Mouse (Mus musculus): ENCODE measurements around the gene Galk2.

DNA sequence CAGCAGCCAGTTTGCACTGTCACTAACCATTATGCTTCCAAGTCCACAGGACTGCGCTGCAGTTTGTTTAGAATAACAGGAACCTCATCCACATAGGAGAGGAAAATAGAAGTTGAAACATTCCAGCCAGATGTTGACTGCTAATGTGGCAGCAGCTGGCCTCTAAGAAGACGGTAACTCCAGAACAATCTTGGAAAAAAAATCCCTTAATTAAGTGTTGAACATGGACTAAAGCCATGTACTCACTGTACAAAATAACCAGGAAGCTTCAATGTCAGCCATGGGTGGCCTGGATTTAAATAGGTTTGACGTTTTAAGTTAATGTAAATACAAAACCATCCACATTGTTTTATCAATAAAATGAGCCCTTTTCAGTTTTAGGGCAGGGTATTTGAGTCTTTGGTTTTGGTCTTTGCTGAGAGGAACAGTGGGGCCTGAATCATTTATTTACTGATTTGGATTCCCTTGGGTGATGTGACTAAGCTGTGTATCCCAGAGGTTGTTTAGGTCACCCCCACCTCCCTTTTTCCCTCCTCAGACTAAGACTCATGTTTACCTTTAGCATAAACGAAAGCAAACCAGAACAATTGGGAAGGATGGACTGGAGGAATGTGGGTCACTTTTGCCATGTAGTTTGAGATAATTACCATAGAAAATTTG, 47.6 kb downstream of the Galk2 start:
- TF ChIP-seq CTCF (IDR thresholded peaks at IDR 0.05; ENCODE audit: low read depth) (no peak), EP300 (IDR thresholded peaks at IDR 0.05; ENCODE audit: low read depth) (no peak)

Data from liver, embryonic 14.5 days (tissue).